Mouse (Mus musculus): ENCODE results near the gene Gm10234. TPM values are rescaled to one million over a fixed set of nuclear protein-coding genes. Genes with fewer than 3 reads are reported as not detected.

The Gm10234 gene
- not detected for total RNA-seq (2021)
- long read RNA-seq, experiment 1 = 0 reads
- long read RNA-seq, experiment 2 = 0 reads

GRCm38 (mm10) chr6:95321812-95322211, at the start of gene Gm10234:
TSS of gene Gm10234 (plus strand) at chr6:95322112.
- no peak for DNase-seq

DNA sequence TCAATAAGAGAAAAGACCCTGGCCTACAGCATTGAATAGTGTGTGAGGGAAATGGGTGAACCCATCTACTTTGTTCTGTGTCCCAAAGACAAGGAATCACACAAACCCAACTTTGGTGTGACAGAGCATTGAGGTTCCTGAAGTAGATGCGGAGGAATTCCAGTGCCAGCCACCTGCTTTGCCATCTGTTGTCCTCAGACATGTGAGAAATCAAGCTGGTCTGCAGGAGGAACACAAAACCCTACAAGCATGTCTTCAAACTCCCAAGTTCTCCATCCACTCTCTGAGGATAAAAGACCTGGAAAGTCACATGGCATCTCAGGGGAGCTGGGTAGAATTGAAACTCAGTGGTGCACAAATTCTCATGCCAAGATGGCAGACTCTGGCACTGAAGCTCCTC, 44.3 kb upstream of the Gm10234 start:
- no peak for DNase-seq

DNA sequence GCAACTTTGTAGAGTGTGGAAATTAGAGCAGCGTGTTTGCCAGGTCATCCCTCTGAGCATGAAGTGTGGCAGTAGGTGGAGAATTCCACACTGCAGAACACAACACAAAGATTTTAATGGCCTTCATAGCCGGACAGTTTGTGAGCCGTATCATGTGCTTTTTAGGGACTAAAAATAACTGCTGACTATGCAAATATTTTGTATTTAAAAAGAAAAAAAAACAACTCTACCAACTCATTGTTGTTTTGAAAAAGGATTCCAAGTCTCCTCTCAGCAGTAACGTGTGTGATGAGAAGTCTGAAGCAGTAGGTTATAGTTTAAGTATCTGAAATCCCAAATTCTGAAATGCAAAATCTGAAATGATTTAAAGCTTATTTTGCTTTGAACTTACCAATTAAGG, 25.9 kb upstream of the Gm10234 start:
- DNase-seq = no peak

DNA sequence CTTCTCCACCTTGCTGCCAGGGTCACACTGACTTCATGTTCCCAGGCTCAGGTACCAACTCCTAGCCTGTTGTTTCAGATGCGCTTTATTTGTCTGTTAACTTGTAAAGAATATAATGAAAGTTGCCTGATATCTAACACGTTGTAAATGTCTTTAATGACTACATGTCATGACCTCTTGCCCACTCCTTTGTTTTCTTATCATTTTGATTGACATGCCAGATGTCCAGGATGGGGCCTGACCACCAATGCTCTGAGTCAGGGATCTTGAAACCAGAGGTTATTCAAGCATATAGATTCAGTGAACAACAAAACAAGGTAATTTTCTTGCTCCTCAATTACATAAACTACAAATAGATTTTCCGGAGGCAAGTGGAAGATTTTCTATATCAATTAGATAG, 23.5 kb upstream of the Gm10234 start:
- DNase-seq = no peak

GRCm38 (mm10) chr6:95300658-95301057, 21.3 kb upstream of the Gm10234 start:
- DNase-seq = peak; percentile 6 to 10

GRCm38 (mm10) chr6:95331191-95331590, 9.3 kb downstream of the Gm10234 start:
- no peak for DNase-seq

GRCm38 (mm10) chr6:95334781-95335180, 12.9 kb downstream of the Gm10234 start:
- no peak for DNase-seq

DNA sequence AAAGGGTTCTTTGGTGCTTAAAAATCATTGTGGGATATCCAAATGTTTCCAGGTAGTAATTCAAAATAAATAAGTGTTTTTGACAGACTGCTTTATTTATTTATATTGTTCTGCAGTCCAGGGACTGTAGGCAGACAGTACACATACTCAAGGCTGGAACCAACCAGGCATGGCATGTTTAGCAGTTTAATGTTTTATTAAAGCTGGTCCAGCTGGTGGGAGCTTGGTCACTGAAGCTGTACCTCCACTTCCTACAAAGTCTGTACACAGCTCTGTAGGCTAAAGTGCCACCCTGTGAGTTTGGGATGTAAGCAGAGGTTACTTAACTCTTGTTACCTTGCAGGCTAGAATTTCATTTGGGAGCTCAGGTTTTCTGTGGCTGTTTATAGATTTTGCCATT, 27.5 kb downstream of the Gm10234 start:
- no peak for DNase-seq

DNA sequence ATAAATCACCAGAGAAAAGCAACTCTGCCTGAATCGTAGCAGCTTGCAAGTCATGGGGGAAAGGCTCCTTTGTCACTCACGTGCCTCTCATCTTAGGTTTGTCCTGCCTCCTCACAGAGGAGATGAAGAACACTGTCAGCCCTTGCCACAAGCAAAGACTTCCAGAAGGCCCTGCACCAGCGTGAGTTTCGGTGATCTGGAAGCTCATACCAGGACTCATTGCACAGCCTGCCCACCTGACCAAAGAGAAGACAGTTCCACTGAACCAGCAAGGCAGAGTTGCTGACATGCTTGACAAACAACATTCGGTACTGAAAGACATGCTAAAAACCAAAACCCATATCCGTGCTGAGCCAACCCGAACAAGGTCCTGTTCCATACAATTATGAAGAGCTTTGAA, 31.1 kb downstream of the Gm10234 start:
- DNase-seq = no peak

DNA sequence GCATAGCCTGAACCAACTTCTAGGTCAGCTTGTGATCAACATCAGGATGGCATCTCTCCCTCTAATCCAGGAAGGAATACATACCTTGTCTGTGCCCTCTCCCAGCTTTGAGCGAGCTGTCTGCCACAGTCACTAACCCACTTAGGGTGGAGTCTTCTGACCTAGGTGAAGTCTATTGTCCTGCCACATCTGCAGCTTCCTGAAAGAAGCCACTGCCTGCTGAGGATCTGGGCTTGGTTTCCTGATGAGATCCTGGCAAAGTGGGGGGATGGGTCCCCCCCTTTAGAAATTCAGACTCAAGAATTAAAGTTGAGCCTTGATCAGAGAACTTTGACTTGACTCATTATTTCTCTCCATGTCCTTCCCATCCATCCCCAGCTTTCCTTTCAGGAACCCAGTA, 32.0 kb downstream of the Gm10234 start:
- no peak for DNase-seq

GRCm38 (mm10) chr6:95360084-95360483, 38.2 kb downstream of the Gm10234 start:
- DNase-seq = no peak

DNA sequence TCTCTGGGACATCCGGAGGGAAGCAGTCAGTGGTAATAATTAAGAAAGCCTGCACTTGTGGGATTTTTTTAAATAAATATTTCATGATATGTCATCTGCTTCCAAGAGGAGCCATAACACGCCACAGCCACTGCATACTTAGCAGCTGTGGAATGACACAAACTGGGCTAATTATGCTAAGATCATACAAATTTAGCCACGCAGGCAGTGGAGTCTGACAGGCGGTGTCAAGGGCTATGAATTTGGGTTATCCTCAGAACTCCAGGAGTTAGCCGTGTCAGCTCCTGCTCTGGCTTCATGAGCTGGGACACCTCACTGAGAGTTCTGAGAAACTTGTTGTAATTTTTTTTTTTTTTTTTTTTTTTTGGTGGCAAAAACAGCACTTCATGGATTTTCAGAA, 40.8 kb downstream of the Gm10234 start:
- no peak for DNase-seq

DNA sequence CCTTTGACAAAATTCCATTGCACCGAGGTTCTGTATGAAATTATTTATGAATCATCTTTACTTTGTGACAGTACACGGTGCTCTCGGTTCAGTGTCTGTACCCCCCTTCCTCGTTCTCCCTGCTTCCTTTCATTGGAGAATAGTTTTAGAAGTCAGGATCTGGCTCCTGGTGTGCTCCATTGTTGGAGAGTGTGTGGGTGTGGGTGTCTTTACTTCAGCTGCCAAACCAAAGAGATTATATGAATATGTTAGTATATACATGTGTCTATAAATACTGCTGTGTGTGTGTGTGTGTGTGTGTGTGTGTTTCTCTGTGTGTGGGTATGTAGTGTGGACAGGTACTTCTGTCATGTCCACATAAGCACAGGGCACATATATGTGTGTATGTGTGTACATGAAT, 49.9 kb downstream of the Gm10234 start:
- no peak for DNase-seq

Other genes with a start within 250 kb of the Gm10234 start
- 1 to 10 TPM; 3.8 to 4.2 TPM for gene Kbtbd8, start 204.9 kb upstream of the Gm10234 start, total RNA-seq (2021)